Mouse (Mus musculus) brain, embryonic 14.5 days (tissue): ENCODE results near the gene Nsun3.

Experiments used
- CTCF ChIP-seq: fragments of 200-500 bp; IDR thresholded peaks from 2 replicates; pipeline ENCODE4 v1.5.1; 2012; ENCODE audit warnings: inconsistent platforms, mild to moderate bottlenecking, moderate library complexity, borderline replicate concordance; ENCODE audit not compliant: insufficient read depth, insufficient read length; ENCODE audit errors: extremely low read depth
- POLR2A ChIP-seq: fragments of 200-500 bp; IDR thresholded peaks from 2 replicates; pipeline ENCODE4 v1.6.1; 2012; ENCODE audit warnings: mild to moderate bottlenecking, inconsistent platforms, borderline replicate concordance; ENCODE audit not compliant: poor library complexity, insufficient read depth, insufficient read length, severe bottlenecking; ENCODE audit errors: extremely low read depth

- TF ChIP-seq CTCF (no peak), POLR2A (no peak)
Observed at GRCm38 (mm10) chr16:62755307-62755706, 31.3 kb downstream of the Nsun3 start.
